Mouse (Mus musculus): Measurements from ENCODE around the gene Cpne4. TPM values are rescaled to one million over a fixed set of nuclear protein-coding genes. Genes with fewer than 3 reads are reported as not detected.

Gene Cpne4
- total RNA-seq (2022): 100 to 1,000 TPM; 111 to 134 (median 121) TPM

DNA sequence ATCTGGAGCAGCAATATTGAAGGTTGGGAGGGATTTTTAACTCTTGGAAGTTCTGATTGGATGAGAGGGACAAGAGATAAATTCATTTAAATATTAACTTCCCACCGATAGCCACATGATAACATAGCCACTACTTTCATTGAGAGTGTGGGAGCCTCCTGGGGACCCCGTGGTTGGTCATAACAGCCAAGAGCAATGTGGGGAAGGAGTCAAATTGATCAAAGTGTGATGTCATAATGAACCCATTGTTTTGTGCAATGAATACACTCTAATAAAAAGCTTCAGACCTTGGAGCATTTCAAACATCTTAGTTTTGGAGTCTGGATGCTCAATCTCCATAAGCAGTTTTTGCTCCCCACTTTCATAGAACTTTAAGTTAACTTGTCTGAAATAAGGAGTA lies at the start of gene Cpne4:
Cpne4 (plus strand) TSS at position 301 of the 400 bp plus-strand sequence.
- no peak for DNase-seq (ENCODE audit: low spot score in 2 of 2)

DNA sequence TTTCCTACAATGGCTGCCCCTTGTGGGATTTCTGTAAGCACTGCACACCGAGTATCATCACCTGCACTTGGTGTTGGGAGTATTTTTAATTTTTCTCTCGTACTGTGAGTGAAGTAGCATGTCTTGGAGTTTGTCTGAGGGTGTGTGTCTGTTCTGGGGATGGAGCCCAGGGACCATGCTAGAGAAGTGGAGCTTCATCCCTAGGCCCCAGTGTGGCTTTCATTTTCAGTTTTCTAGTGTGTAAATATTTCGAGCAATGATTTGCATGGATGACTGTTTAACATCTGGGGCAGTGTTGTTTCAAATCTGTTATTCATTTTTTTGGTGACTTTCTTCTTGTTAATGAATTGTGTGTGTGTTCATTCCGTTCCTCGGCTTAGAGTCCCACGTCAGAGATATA lies 31.9 kb upstream of the Cpne4 start:
- no peak for DNase-seq (ENCODE audit: low spot score in 2 of 2)

DNA sequence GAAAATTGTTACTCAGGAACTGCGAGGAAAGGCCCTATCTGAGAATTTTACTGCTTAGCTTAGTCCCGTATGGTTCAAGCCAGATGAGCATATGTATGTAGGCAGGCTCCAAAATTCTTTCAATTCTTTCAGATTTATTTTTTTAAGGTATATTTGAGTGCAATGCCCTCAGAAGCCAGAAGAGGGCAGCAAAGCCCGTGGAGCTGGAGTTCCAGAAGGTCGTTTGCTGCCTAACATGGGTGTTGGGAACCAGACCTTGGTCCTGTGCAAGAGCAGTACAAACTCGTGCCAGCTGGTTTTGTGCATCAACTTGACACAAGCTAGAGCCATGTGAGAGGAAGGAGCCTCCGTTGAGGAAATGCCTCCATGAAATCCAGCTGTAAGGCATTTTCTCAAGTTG lies 11.6 kb upstream of the Cpne4 start:
- peak in 1 of 2 experiments; percentile 4 for DNase-seq (ENCODE audit: low spot score in 2 of 2)

DNA sequence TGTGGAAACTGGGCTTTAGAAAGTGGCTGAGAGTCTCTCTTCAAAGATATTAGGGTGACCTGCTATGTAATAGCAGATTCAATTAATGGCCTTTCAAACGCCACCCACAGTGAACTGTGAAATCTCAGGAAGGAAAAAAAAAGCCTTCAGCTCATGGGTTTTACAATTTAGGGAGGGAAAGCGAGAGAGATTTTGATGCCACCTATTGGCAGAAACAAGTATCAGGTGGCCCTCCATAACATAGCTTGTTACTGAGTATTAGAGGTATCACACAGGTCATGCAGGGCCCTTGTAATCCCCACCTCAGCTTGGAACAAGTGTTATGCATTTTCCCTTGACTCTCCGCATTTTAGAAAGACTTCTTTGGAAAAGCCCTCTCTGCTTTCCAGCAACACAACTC lies 18.7 kb downstream of the Cpne4 start:
- DNase-seq (ENCODE audit: low spot score in 2 of 2): no peak

DNA sequence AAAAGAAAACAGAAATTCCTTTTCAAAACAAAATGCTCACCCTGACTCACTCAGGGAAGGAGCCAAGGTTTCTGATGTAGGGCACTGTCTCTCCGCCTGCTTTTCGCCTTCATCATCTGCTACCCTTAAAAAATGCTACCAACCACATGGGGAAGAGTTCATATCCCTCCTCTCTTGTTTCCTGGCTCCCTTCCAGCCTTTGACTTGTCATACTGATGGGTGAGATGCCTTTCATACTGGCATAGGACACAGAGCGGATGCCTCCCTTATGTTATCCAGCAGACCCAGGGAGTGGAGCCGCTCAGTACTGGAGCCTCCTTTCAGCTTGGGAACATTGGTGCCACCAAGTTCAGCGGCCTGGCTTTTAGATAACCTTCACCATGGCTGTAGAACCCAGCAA lies 19.4 kb downstream of the Cpne4 start:
- DNase-seq (ENCODE audit: low spot score in 2 of 2): peak; percentile 34 to 52

DNA sequence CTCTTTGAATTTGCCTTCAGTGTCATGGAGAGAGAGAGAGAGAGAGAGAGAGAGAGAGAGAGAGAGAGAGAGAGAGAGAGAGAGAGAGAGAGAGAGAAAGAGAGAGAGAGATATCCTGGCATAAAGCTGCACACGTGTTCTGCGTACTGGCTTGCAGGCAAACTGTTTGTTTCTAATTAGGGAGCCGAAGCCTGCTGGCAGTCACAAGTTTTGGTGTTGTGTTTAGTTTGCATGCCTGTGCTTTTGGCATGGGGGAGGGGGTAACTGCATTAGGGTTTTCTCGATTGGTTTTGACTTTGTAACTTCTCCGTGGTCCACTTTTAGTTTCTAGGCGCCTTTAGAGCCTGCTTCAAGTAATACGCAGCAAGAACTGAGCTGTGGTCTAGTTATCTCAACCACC lies 20.0 kb downstream of the Cpne4 start:
- DNase-seq (ENCODE audit: low spot score in 2 of 2): peak in 1 of 2 experiments; percentile 21

DNA sequence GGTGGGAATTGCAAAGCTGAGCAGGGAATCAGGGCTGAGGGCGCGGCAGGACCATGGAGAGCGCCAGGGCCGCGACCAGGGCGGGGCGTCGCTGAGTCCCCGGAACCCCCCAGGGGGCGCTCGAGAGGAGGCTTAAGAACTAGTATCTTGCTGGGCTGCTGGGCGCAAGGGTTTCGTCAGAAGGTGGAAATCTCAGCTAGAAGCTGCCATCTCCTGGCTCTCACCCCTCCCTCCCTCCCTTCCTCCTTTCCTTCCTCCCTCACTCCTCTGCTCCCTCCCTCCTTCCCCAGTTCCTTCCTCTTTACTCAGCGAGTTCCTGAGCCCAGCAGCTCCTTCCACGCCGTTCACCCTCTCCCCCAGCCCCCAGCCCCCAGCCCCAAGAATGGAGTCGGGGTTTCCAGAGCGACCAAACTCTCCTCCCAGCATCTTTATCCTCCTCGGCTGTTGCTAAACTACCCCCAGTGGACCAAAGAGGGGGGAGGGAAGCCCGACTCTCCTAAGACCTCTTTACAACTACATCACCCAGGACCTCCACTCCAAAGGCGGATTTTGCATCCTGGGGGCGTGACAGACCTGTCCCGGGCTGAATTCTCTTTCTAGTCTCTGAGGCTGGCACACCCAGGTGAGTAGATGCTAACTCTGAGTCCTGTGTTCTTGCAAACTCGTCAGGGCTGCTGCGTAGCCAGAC lies 22.5 kb downstream of the Cpne4 start:
- DNase-seq (ENCODE audit: low spot score in 2 of 2): peak; percentile 51 to 70

DNA sequence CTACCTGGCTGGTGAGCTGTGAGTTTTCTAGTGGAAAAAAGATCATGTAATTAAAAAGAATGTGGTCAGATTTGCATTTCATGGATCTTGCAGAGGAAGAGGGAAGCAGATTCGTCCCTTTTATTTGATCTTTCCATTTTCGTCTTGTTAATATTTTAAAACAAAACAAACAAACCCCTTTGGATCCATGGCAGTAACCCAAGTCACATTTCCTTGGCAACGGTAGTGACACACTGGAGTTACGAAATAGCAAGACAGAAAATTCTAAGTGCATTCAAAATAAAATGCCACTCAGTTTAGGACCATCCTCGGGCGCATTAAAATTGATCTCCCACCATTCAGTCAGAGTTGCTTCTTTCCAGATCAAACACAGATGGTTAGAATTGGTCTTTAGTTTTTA lies 25.8 kb downstream of the Cpne4 start:
- DNase-seq (ENCODE audit: low spot score in 2 of 2): no peak

DNA sequence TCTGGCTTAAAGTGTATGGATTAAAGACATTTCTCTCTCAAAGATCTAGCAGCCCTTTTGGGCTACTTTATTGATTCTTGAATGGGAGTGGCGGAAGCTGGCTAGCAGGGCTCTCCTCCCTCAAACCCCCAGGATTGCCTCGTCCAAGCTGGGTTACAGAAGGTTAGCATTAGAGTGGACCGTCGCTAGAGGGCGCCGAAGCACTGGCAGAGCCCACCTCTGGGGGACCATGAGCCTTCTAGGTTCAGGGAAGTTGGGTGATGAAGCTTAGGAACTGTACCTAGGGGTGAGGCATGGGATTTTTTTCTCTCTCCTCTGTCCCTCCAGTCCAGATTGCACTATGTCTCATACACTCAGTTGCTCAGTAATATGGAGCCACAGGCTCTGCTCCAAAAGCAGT lies 27.4 kb downstream of the Cpne4 start:
- DNase-seq (ENCODE audit: low spot score in 2 of 2): peak in 1 of 2 experiments; percentile 63

DNA sequence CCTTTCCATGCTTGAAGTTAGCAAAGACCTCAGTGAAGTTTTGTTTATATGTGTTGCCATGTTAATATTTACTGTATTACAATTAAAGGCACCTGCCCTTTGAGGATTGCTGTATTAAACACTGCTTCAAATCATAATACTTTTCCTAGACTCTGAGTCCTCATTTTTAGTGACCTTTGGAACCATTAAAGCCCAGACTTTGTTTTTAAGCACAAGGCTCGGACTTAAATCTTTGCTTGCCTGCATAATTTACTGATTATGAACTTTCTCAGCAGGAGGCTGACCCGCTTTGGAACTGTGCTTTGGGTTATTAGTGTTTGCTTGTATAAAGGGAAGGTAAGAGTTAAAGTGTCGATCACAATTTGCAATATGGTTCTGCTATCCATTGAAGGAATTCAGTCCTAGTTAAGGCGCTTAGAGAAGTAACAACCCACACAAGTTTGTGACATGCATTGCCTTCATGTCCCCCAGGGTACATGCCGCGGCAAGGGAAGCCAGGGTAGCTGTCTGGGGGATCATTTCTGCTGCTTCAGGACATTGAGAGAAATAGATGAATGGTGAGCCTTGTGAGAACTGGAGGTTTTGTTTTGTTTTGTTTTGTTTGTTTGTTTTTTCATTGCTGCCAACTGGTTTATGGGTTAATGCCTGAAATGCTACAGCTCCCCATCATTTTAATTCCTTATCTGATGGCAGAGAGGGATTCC lies 35.0 kb downstream of the Cpne4 start:
- DNase-seq (ENCODE audit: low spot score in 2 of 2): no peak

DNA sequence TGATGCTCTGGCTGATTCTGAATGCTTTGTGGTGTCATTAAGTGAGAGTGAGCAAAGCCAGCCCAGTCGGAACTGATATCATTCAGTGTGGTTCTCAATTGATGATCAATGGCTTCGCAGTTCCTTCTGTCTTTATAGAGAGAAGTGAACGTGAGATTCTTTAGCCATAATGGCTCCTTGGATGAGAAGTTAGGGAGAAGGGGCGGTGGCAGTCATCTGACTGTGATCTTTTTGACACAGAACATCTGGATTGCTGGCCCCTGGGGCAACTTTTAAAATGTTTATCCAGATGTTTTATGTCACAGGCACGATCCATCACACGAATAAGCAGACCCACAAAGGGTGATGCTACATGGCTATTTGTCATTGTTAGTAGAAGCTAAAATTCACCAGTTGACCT lies 35.6 kb downstream of the Cpne4 start:
- no peak for DNase-seq (ENCODE audit: low spot score in 2 of 2)

DNA sequence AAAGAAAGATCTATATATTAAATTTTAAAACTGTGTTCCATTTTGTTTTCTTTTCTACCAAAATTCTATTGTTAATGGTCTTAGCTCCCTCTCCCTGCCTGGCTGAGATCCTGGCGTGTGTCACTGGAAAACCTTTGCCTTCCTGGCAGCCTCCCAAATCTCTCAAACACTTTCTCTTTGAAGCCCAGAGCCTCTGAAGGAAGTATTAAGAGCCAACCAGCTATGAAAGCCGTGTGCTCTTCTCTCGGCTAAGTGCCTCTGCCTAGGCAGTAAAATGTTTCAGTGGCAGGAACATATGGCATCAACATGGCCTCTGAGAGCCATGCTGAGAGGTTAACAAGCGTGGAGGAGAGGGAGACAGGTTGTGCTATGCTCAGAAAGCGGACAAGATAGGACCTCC lies 47.5 kb downstream of the Cpne4 start:
- no peak for DNase-seq (ENCODE audit: low spot score in 2 of 2)

DNA sequence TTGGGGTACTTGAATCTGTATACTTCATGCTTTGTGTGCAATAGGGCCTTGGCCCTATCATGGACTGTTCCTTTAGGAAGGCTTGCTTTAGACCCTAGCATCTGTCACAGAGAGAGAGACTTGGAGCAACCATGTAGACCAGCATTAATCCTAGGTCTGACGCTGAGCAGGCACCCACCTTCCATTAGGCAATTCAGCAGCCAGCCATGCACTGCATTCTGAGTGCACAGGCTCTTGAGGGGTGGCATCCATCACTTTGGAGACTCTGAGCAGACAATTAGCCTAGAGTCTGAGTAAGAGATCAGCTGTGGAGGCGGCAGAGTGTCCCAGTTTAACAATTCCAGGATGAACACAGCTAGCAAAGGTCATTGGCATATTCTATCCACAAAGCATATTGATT lies 47.9 kb downstream of the Cpne4 start:
- DNase-seq (ENCODE audit: low spot score in 2 of 2): no peak

DNA sequence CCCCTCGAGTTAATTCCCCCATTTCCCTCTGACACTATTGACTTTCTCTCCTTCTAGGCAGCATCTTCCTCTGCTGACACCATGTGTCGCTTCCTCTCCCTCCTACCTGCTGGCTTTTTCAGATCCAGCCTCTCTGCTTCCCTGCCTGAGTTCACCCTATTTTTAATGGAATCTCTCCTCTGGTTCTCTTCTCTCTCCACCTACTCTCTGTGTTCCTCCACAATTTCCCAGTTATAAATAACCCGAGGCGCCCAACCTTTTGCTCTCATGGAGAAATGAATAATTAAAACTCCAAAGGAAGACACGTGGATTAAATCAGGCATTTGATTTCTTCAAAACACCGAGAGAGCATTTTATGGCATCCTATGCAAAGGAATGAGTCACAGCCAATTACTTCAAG lies 65.4 kb downstream of the Cpne4 start:
- DNase-seq (ENCODE audit: low spot score in 2 of 2): no peak

DNA sequence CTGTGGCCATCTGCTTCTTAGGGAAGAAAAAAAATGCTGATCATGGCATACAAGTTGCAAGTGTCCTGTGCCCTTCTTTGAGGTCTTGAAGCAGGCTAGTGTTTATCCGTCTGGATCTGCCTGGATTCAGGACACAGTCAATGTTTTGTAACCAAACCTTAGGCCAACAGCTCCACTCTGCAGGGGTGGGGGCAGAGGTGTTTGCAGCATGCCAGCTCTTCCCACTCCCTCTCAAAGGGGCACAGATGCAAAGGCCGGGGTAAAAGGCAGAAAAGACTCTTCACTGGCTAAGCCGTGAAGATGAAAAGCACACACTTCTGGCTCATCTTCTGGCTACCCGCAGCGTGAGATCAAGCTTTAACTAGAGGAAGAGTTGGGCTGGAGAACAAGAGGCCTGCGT lies 69.6 kb downstream of the Cpne4 start:
- no peak for DNase-seq (ENCODE audit: low spot score in 2 of 2)

DNA sequence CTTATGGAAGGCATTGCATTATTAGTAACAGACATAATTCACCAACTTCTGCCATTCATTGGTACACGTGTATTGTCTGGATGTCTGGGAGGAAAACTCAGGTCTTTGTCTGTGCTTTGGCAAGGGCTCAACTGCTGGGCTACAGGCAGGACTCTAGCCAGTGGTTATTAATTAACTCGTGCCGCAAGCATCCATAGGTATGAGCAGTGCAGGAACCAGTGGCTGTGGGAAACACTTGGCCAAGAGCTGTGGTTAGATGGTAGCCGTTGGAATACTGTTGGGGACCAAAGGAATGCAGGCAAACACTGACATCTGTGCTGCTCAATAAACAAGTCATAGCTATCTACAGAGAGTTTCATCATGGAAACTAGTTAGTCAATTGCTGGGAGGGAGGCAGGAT lies 76.5 kb downstream of the Cpne4 start:
- DNase-seq (ENCODE audit: low spot score in 2 of 2): no peak

DNA sequence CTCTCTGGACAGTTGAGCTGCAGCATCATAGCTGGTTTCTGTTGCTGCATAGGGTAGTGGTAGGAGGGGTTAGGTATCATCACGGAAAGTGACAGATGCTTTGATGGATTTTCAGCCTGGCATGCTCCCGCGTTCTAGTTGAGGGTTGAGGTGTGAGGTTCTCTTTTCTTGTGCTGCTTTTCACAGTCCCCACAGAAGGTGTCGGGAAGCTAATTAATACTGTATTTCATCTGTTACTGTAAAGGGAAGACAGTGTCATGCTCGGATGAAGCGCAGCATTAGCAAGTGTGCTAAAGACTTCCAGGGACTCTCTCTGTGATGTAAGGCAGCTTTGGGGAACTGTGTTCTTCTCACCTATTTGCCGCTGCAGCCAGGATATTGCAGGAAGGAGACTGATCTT lies 80.7 kb downstream of the Cpne4 start:
- DNase-seq (ENCODE audit: low spot score in 2 of 2): no peak

DNA sequence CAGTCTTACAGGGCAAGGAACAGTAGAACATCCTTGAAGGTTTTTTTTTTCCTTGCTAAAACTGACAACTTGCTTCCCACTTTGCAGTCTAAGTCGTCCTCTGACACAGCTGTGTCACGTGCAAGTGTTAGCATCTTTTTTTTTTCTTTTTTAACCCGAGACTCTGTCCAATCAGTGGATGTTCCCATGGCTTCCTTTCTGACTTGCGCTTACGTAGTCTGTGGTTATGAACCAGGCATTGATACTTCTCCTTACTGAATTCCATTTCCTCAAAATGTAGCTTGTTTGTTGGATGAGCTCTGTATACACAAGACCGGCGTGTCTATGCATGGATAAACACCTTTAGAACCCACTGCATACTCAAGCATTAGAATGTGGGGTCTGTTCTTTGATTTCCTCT lies 82.2 kb downstream of the Cpne4 start:
- no peak for DNase-seq (ENCODE audit: low spot score in 2 of 2)

DNA sequence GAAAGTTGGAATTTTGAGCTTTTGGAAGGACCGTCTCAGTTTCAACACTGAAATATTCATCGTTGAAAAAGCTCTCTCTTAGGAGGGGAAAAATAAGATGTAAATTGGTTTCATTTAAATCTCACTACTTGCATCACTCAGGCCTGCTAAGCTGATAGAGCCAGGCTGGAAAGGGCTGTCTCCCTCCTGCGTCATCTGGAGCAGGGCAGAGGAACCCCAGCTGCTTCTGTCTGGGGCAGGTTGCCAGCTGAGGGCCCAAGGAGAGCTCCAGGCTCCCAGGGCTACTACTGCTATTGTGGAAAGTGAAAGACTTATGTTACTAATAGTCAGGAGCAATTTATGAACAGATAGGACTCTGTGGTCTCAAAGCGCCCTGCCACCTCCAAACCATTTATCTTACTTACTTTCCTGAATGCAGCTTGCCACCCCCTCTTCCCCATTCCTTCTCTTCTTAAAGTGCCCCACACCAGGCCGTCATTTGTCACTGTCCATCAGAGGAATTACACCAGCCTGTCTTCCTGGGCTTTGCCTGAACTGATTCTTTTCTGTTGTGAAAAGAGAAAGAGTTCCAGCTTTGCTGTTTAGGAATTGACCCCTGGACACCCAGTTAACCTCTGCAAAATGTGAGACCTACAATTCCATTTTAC lies 99.4 kb downstream of the Cpne4 start:
- DNase-seq (ENCODE audit: low spot score in 2 of 2): no peak

DNA sequence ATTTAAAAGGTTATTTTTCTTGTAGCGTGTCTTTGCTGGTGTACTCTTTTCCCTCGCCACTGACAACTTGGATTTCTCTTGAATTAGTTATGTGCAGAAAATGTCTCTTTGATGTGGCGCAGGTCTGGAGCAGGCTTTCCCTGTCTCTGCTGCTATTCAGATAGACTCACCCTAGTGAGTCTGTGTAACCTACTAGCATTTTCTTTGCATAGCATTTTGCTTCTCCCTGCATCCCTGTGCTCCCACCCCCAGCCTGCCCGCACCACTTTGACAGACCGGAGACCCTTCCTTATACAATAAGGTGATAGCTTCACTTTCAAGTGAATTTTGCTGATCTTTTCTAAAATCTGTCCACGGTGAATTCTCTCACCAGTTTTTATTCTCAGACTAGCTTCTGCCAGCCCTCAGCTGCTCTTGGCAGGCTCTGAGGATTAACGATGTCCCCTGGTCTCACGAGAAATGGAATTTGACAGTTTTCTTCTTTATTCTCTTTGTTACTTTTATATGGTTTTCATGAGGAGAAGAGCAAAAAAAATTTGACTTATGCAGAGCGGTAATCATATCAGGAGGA lies 105.7 kb downstream of the Cpne4 start:
- DNase-seq (ENCODE audit: low spot score in 2 of 2): no peak

DNA sequence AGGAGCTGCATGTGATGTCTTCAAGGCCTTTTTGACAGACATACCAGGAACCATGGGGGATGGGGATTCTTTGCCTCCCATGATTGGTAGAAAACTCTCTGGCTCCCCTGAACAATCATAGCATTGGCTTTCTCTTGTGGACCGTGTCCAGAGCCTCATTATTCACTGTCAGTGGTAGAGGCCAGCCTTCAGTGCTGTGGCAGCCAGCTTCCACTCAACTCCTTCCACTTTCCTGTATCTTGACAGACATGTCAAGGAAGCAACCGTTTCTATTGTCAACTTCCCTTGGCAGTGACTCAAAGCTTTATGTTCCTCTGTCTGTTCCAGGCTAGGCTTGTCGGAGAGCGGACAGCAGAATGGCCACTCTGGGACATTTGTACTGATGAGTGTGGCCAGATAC lies 112.7 kb downstream of the Cpne4 start:
- DNase-seq (ENCODE audit: low spot score in 2 of 2): no peak

DNA sequence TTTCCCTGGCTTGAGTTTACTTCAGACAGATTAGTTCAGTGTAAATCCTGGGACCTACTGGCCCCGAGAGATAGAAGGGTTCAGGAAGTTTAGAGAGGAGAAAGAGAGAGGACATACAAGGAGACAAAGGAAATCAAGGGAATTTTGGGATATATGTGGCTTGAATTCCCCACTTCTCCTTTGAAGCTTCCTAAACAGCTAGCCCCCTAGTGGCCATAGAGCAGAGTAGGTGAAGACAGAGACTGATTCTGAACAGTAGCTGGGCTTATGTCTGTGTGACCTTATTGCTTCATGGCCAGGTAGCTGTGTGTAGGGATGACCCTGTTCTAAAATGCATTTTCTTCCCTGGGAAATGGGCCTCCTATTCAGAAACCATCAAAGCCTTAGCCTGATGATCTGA lies 129.6 kb downstream of the Cpne4 start:
- DNase-seq (ENCODE audit: low spot score in 2 of 2): no peak
